Mouse (Mus musculus) C2C12 (cell line): ENCODE measurements at regions not wholly inside any gene's neighbourhood (a gene's known extent, or its start where the extent isn't known, plus 50 kb on each side); places are given as distances from the start of the nearest gene placed in this dataset.

Experiments used
- CEBPB ChIP-seq: IDR thresholded peaks from one replicate; pipeline ENCODE4 v1.6.1; 2011; ENCODE audit warnings: low read depth, mild to moderate bottlenecking, control low read depth, moderate library complexity
- CTCF ChIP-seq: IDR thresholded peaks from one replicate; pipeline ENCODE4 v1.5.1; 2011; ENCODE audit not compliant: control insufficient read depth, insufficient read depth, insufficient read length
- FOSL1 ChIP-seq: IDR thresholded peaks from one replicate; pipeline ENCODE4 v1.8.0; 2011; ENCODE audit warnings: mild to moderate bottlenecking, low read length; ENCODE audit not compliant: poor library complexity, insufficient read depth, severe bottlenecking
- MAX ChIP-seq: IDR thresholded peaks from one replicate; pipeline ENCODE4 v1.6.1; 2011; ENCODE audit warnings: mild to moderate bottlenecking, control low read depth
- MYOD1 ChIP-seq: IDR thresholded peaks from one replicate; pipeline ENCODE4 v1.6.1; 2011; ENCODE audit warnings: low read depth; ENCODE audit not compliant: control insufficient read depth, insufficient read length
- MYOG ChIP-seq: IDR thresholded peaks from one replicate; pipeline ENCODE4 v1.6.1; 2011; ENCODE audit not compliant: control insufficient read depth, insufficient read length; ENCODE audit errors: extremely low read depth
- USF1 ChIP-seq: IDR thresholded peaks from one replicate; pipeline ENCODE4 v1.6.1; 2011; ENCODE audit warnings: low read depth, mild to moderate bottlenecking, control low read depth, moderate library complexity

GRCm38 (mm10) chr10:6013743-6014142, 91.5 kb upstream of the Rgs17 start:
- TF ChIP-seq CEBPB (no peak), USF1 (no peak), CTCF (no peak), MAX (no peak), MYOD1 (no peak), MYOG (no peak), FOSL1 (no peak)
